Mouse (Mus musculus) C2C12 (cell line): Measurements from ENCODE around the gene Wif1. TPM values are rescaled to one million over a fixed set of nuclear protein-coding genes. Genes with fewer than 3 reads are reported as not detected.

Experiments used
- H3K27me3 ChIP-seq: one replicate; pipeline ENCODE4 v1.6.1; 2011; ENCODE audit not compliant: control insufficient read depth, insufficient read depth, insufficient read length
- H3K36me3 ChIP-seq: one replicate; pipeline ENCODE4 v1.6.1; 2011; ENCODE audit not compliant: control insufficient read depth, insufficient read depth
- H3K4me3 ChIP-seq: one replicate; pipeline ENCODE4 v1.5.1; 2011; ENCODE audit warnings: mild to moderate bottlenecking, control low read depth; ENCODE audit not compliant: poor library complexity, insufficient read depth, severe bottlenecking
- H3K79me2 ChIP-seq: one replicate; pipeline ENCODE4 v1.6.1; 2011; ENCODE audit not compliant: control insufficient read depth, insufficient read depth
- H3K79me3 ChIP-seq: one replicate; pipeline ENCODE4 v1.6.1; 2011; ENCODE audit warnings: low read depth, control low read depth
- H3ac ChIP-seq: one replicate; pipeline ENCODE3; 2011; ENCODE audit warnings: low read depth; ENCODE audit not compliant: control insufficient read depth, insufficient read length
- CEBPB ChIP-seq: IDR thresholded peaks from one replicate; pipeline ENCODE4 v1.6.1; 2011; ENCODE audit warnings: low read depth, mild to moderate bottlenecking, control low read depth, moderate library complexity
- CTCF ChIP-seq: IDR thresholded peaks from one replicate; pipeline ENCODE4 v1.5.1; 2011; ENCODE audit not compliant: control insufficient read depth, insufficient read depth, insufficient read length
- FOSL1 ChIP-seq: IDR thresholded peaks from one replicate; pipeline ENCODE4 v1.8.0; 2011; ENCODE audit warnings: mild to moderate bottlenecking, low read length; ENCODE audit not compliant: poor library complexity, insufficient read depth, severe bottlenecking
- MAX ChIP-seq: IDR thresholded peaks from one replicate; pipeline ENCODE4 v1.6.1; 2011; ENCODE audit warnings: mild to moderate bottlenecking, control low read depth
- MYOD1 ChIP-seq: IDR thresholded peaks from one replicate; pipeline ENCODE4 v1.6.1; 2011; ENCODE audit warnings: low read depth; ENCODE audit not compliant: control insufficient read depth, insufficient read length
- MYOG ChIP-seq: IDR thresholded peaks from one replicate; pipeline ENCODE4 v1.6.1; 2011; ENCODE audit not compliant: control insufficient read depth, insufficient read length; ENCODE audit errors: extremely low read depth
- USF1 ChIP-seq: IDR thresholded peaks from one replicate; pipeline ENCODE4 v1.6.1; 2011; ENCODE audit warnings: low read depth, mild to moderate bottlenecking, control low read depth, moderate library complexity
- polyA plus RNA-seq: library from polyadenylated mRNA; unstranded; fragments of >200 nt; fragmentation: generic; extraction: Trizol; gene quantifications from one replicate; pipeline ENCODE4 v1.2.1, GENCODE M21; 2012; ENCODE audit warnings: missing spikeins

The Wif1 gene
- polyA plus RNA-seq, 1 experiment = not detected

- H3K4me3 ChIP-seq = no peak overlapping the region
- no peaks in the 10 kb centered on the region for H3K36me3 ChIP-seq
- TF ChIP-seq USF1 (no peak), MYOG (no peak), FOSL1 (no peak), MAX (no peak), CEBPB (no peak), CTCF (no peak), MYOD1 (no peak)
- H3ac ChIP-seq = no peak overlapping the region
- no peaks in the 10 kb centered on the region for H3K79me2 ChIP-seq
- H3K79me3 ChIP-seq = no peaks in the 10 kb centered on the region
- H3K27me3 ChIP-seq = peaks cover 10% of the 10 kb centered on the region
Measured at GRCm38 (mm10) chr10:121061336-121061835, 27.6 kb downstream of the Wif1 start.

GRCm38 (mm10) chr10:121062704-121063103, 28.9 kb downstream of the Wif1 start:
- Histone ChIP-seq H3K27me3 (peaks cover 10% of the 10 kb centered on the region), H3K79me2 (no peaks in the 10 kb centered on the region), H3K4me3 (no peak overlapping the region), H3K79me3 (no peaks in the 10 kb centered on the region), H3ac (no peak overlapping the region), H3K36me3 (no peaks in the 10 kb centered on the region)
- no peak for TF ChIP-seq MAX
- TF ChIP-seq USF1 = no peak
- no peak for TF ChIP-seq CEBPB
- no peak for TF ChIP-seq CTCF
- no peak for TF ChIP-seq MYOD1
- no peak for TF ChIP-seq MYOG
- TF ChIP-seq FOSL1 = no peak

GRCm38 (mm10) chr10:121067416-121067951, 33.7 kb downstream of the Wif1 start:
- no peak overlapping the region for H3ac ChIP-seq
- no peaks in the 10 kb centered on the region for H3K79me3 ChIP-seq
- H3K27me3 ChIP-seq = peaks cover 22% of the 10 kb centered on the region
- no peaks in the 10 kb centered on the region for H3K36me3 ChIP-seq
- H3K4me3 ChIP-seq = no peak overlapping the region
- TF ChIP-seq MYOD1 (no peak), FOSL1 (no peak), MYOG (no peak), MAX (no peak), CEBPB (no peak), CTCF (no peak), USF1 (no peak)
- no peaks in the 10 kb centered on the region for H3K79me2 ChIP-seq

GRCm38 (mm10) chr10:121068003-121068402, 34.2 kb downstream of the Wif1 start:
- no peaks in the 10 kb centered on the region for H3K79me3 ChIP-seq
- TF ChIP-seq MAX (no peak), FOSL1 (no peak), CEBPB (no peak), CTCF (no peak)
- H3K4me3 ChIP-seq = no peak overlapping the region
- no peaks in the 10 kb centered on the region for H3K79me2 ChIP-seq
- H3ac ChIP-seq = no peak overlapping the region
- peaks cover 26% of the 10 kb centered on the region for H3K27me3 ChIP-seq
- no peaks in the 10 kb centered on the region for H3K36me3 ChIP-seq

GRCm38 (mm10) chr10:121070742-121071141, 37.0 kb downstream of the Wif1 start:
- no peaks in the 10 kb centered on the region for H3K79me2 ChIP-seq
- no peaks in the 10 kb centered on the region for H3K36me3 ChIP-seq
- H3ac ChIP-seq = no peak overlapping the region
- H3K4me3 ChIP-seq = no peak overlapping the region
- no peak for TF ChIP-seq MYOD1
- no peak for TF ChIP-seq MYOG
- no peak for TF ChIP-seq USF1
- no peak for TF ChIP-seq CEBPB
- no peak for TF ChIP-seq MAX
- TF ChIP-seq FOSL1 = no peak
- TF ChIP-seq CTCF = no peak
- H3K27me3 ChIP-seq = peaks cover 20% of the 10 kb centered on the region
- H3K79me3 ChIP-seq = no peaks in the 10 kb centered on the region

- Histone ChIP-seq H3ac (no peak overlapping the region), H3K79me3 (no peaks in the 10 kb centered on the region), H3K79me2 (no peaks in the 10 kb centered on the region), H3K4me3 (no peak overlapping the region), H3K27me3 (peaks cover 16% of the 10 kb centered on the region), H3K36me3 (no peaks in the 10 kb centered on the region)
- TF ChIP-seq CEBPB (no peak), FOSL1 (no peak), CTCF (no peak), USF1 (no peak), MYOG (no peak), MAX (no peak), MYOD1 (no peak)
Measured at GRCm38 (mm10) chr10:121080500-121080899, 46.7 kb downstream of the Wif1 start.
